Mouse (Mus musculus) cerebellum, adult 11 months (tissue): ENCODE results near the gene Cnnm4.
"Not testable (repeated sequence)": the region's sequence is repeated elsewhere in the genome, so short reads cannot be mapped to it uniquely, and the experiment has no call there.

Experiments
- DNase-seq: peaks from one replicate; pipeline ENCODE4 v3.0.0; 2022

Gene Cnnm4

GRCm38 (mm10) chr1:36522210-36522609 is 50.8 kb downstream of the Cnnm4 start:
- no peak for DNase-seq

DNA sequence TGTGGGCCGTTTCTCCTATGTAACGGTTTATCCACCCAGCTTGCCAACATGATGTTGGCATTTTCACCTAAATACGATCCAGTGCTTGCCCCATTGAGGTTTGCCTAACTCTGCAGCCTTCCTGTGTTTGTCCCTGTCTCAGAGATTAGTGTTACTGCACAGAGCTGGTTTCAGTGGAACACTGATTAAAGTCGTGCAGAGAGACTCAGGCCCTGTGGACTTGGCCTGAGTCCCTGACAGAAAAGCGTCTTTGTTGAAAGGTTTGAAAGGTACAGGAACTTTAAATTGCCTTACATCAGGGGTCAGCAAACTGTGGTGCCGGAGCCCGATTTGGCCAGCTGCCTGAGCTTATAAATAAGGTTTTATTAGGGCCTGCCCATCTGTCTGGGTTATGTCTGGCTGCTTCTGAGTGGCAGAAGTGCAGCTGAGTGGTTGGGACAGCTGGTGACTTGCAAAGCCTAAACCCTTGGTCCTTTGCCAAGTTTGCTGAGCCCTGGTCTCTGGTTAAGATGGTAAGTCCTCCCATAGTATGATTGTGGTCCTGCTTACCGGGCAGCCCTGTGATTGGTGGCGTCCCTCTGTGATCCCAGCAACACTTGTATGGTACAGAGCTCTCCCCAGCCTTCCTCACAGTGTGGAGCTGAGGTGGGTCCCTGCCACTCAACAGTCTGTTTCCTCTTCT is 52.1 kb downstream of the Cnnm4 start:
- DNase-seq = no peak

GRCm38 (mm10) chr1:36524058-36524457 is 52.6 kb downstream of the Cnnm4 start:
- DNase-seq = no peak

- no peak for DNase-seq
These were observed 54.4 kb downstream of the Cnnm4 start for GRCm38 (mm10) chr1:36525774-36526173.

DNA sequence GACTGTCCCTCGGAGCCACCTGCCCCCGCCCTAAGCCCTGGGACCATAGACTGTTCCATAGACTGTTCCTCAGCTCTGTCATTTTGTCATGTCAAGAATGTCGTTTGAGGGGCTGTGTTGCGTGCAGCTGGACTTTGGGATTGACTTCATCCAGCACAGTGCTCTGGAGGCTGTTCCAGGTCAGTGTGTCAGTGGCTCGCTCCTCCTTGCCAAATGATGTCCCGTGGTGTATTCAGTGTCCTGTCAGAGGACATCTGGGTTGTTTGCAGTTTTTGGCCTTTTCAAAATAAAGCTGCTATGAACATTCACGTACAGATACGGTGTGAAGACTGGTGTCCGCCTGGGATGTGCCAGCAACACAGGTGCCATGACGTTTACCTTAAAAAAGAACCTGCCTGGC is 55.5 kb downstream of the Cnnm4 start:
- no peak for DNase-seq

DNA sequence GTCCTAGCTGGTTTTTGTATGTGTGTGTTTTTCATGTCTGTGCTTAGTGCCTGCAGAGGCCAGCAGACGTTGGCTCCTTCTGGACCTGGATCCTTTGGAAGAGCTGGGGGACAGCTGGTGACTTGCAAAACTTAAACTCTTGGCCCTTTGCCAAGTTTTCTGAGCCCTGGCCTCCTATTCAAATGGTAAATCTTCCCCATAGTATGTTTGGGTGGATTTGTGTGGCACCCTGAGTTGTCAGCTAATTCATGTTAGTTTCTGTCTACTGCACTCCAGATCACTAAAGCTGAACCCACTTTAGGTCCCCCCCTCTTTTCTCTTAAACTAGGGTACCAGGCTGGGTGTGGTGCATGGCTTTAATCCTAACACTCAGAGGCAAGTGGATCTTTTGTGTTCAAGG is 56.9 kb downstream of the Cnnm4 start:
- DNase-seq = no peak

GRCm38 (mm10) chr1:36529274-36529673 is 57.9 kb downstream of the Cnnm4 start:
- DNase-seq = no peak

GRCm38 (mm10) chr1:36529875-36530274 is 58.5 kb downstream of the Cnnm4 start:
- no peak for DNase-seq

- DNase-seq = no peak
These were observed 59.1 kb downstream of the Cnnm4 start for GRCm38 (mm10) chr1:36530485-36530884.

GRCm38 (mm10) chr1:36530962-36531361 is 59.5 kb downstream of the Cnnm4 start:
- DNase-seq = no peak

DNA sequence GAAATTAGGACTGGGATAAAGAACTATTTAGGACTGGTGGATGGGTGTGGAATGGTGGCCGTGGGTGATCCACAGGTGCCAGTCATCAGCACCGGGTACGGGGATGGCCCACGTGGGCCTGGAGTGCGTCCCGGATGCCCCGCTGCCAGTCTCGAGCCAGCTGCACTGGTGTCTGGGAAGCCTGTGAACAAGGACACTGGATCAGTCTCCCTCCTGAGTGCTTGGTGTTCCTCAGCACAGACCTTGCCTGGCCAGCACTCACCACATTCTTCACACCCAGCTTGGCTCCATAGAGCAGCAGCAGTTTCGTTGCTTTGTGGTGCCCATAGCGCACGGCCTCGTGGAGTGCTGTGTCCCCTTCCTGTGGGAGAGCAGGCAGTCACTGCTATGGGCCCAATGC is 60.0 kb downstream of the Cnnm4 start:
- no peak for DNase-seq

- DNase-seq = no peak
These were observed 62.1 kb downstream of the Cnnm4 start for GRCm38 (mm10) chr1:36533546-36533945.

- no peak for DNase-seq
These were observed 63.2 kb downstream of the Cnnm4 start for GRCm38 (mm10) chr1:36534595-36535058.

- peak; percentile 58 for DNase-seq
These were observed 64.3 kb downstream of the Cnnm4 start for GRCm38 (mm10) chr1:36535477-36536396.

GRCm38 (mm10) chr1:36536397-36536728 is 64.9 kb downstream of the Cnnm4 start:
- no peak for DNase-seq

DNA sequence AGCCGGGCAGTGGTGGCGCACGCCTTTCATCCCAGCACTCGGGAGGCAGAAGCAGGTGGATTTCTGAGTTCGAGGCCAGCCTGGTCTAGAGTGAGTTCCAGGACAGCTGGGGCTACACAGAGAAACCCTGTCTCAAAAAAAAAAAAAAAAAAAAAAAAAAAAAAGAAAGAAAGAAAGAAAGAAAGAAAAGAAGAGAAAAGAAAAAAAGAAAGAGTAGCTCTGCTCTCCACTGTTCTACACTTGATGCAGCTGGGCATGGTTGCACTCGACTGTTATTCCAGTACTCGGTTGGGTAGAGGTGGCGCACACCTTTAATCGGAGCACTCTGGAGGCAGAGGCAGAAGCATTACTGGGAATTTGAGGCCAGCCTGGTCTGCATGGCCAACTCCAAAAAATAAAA is 65.4 kb downstream of the Cnnm4 start, which contains the start of gene Ankrd23:
TSS of gene Ankrd23 (minus strand) at position 101 of the 400 bp plus-strand sequence.
- not testable (repeated sequence) for DNase-seq

GRCm38 (mm10) chr1:36538727-36539126 is 67.3 kb downstream of the Cnnm4 start:
- no peak for DNase-seq

GRCm38 (mm10) chr1:36539186-36539585 is 67.8 kb downstream of the Cnnm4 start, which contains the start of gene Gm42417:
Gm42417 (minus strand) TSS chr1:36539429.
- DNase-seq = no peak

- no peak for DNase-seq
These were observed 68.7 kb downstream of the Cnnm4 start for GRCm38 (mm10) chr1:36540132-36540531.

DNA sequence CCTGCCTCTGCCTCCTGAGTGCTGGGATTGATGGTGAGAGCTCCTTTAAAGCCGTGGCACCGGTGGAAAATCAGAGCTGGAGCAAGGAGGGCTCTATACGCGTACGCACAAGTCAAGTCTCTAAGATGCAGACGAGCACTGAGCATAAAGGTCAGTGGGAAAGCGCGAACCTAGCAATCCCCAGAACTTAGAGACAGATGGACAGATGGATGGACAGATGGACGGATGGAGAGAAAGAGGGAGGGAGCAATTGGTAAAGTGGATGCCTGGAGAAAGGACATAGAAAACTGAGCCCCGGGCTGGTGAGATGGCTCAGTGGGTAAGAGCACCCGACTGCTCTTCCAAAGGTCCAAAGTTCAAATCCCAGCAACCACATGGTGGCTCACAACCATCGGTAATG is 69.4 kb downstream of the Cnnm4 start:
- DNase-seq = no peak

GRCm38 (mm10) chr1:36541844-36542243 is 70.4 kb downstream of the Cnnm4 start:
- peak; percentile 61 for DNase-seq

GRCm38 (mm10) chr1:36542925-36543324 is 71.5 kb downstream of the Cnnm4 start:
- DNase-seq = no peak

- no peak for DNase-seq
These were observed 74.0 kb downstream of the Cnnm4 start for GRCm38 (mm10) chr1:36545382-36545781.
